Mouse (Mus musculus) T-helper 2 cell (primary cell): ENCODE data around the gene Thy1.

Experiments
- in situ Hi-C: fragments of 300-600 bp; cut with MboI, MseI; formaldehyde crosslinking; loops from one replicate; pipeline ENCODE4 v1.15.1; 2025; ENCODE audit warnings: high pct_unique_total_duplicates

Thy1 gene

GRCm38 (mm10) chr9:44066785-44067225 is 23.6 kb downstream of the Thy1 start, which contains the start of gene Usp2:
Gene Usp2, plus strand, starts transcription at chr9:44067021.
- in situ Hi-C loops = no loop called here

GRCm38 (mm10) chr9:44067241-44067959 is 24.2 kb downstream of the Thy1 start:
- in situ Hi-C loops = no loop called here

GRCm38 (mm10) chr9:44067960-44068330 is 24.8 kb downstream of the Thy1 start:
- in situ Hi-C loops = no loop called here

GRCm38 (mm10) chr9:44069252-44069651 is 26.1 kb downstream of the Thy1 start:
- in situ Hi-C loops = no loop called here

- in situ Hi-C loops = no loop called here
Observed at GRCm38 (mm10) chr9:44070113-44070843, 27.1 kb downstream of the Thy1 start.

GRCm38 (mm10) chr9:44070844-44071231 is 27.7 kb downstream of the Thy1 start:
- in situ Hi-C loops = no loop called here

- in situ Hi-C loops = no loop called here
Observed at GRCm38 (mm10) chr9:44071914-44072598, 28.9 kb downstream of the Thy1 start.

- in situ Hi-C loops = no loop called here
Observed at GRCm38 (mm10) chr9:44072599-44072915, 29.4 kb downstream of the Thy1 start.

- in situ Hi-C loops = no loop called here
Observed at GRCm38 (mm10) chr9:44073115-44073514, 29.9 kb downstream of the Thy1 start.

- in situ Hi-C loops = loop anchor here (25.0 kb wide), 1 partner anchor 337 kb away; the partner anchor contains the start of gene Nectin1
Observed at GRCm38 (mm10) chr9:44074395-44075275, 31.5 kb downstream of the Thy1 start.

GRCm38 (mm10) chr9:44075276-44075995 is 32.3 kb downstream of the Thy1 start:
- in situ Hi-C loops = loop anchor here (25.0 kb wide), 1 partner anchor 338 kb away; the partner anchor contains the start of gene Nectin1

GRCm38 (mm10) chr9:44075996-44076763 is 33.0 kb downstream of the Thy1 start:
- in situ Hi-C loops = loop anchor here (25.0 kb wide), 1 partner anchor 339 kb away; the partner anchor contains the start of gene Nectin1

- in situ Hi-C loops = loop anchor here (25.0 kb wide), 1 partner anchor 339 kb away; the partner anchor contains the start of gene Nectin1
Observed at GRCm38 (mm10) chr9:44076764-44077120, 33.6 kb downstream of the Thy1 start.

- in situ Hi-C loops = loop anchor here (25.0 kb wide), 1 partner anchor 340 kb away; the partner anchor contains the start of gene Nectin1
Observed at GRCm38 (mm10) chr9:44077266-44077910, 34.2 kb downstream of the Thy1 start.

GRCm38 (mm10) chr9:44078136-44078797 is 35.1 kb downstream of the Thy1 start:
- in situ Hi-C loops = loop anchor here (25.0 kb wide), 1 partner anchor 341 kb away; the partner anchor contains the start of gene Nectin1

GRCm38 (mm10) chr9:44078955-44079756 is 36.0 kb downstream of the Thy1 start:
- in situ Hi-C loops = loop anchor here (25.0 kb wide), 1 partner anchor 342 kb away; the partner anchor contains the start of gene Nectin1

- in situ Hi-C loops = loop anchor here (10.0 to 25.0 kb wide), 2 partner anchors 343 to 525 kb away; partner anchors contain the start of gene Nectin1
Observed at GRCm38 (mm10) chr9:44079997-44080780, 37.0 kb downstream of the Thy1 start.
